10 mouse cellular contexts compared by ENCODE assay signal in genomic region chr4:150059841-150060468, GRCm38 (mm10). TPM values are rescaled to one million over a fixed set of nuclear protein-coding genes. Genes with fewer than 3 reads are reported as not detected.
DNase-seq lines count a peak whose midpoint lies in the region; ATAC-seq and TF ChIP-seq lines count a peak whose summit lies in the region.
"Had no signal": no experiment of that assay in that cellular context is flagged by ENCODE, and none has a peak within 500 bp of the region (broad histone marks: within the 10 kb centered on the region; RNA-seq: fewer than 3 reads in every experiment).

No protein-coding gene starts in this region.

- DNase-seq in lung, postnatal 0 days (ENCODE audit: low spot score), result no peak
- DNase-seq in lung, postnatal 25 days (ENCODE audit: low spot score), result no peak
- peak; percentile 31 for DNase-seq in skeletal muscle tissue, adult 2 months (ENCODE audit: low read depth, low spot score)
- DNase-seq in adrenal gland, postnatal 10 days, result no peak
- DNase-seq in heart, postnatal 25 days (ENCODE audit: low spot score), result no peak
- DNase-seq: gastrocnemius, adult 2 months; right cerebral cortex, adult 18-20 months had no signal

- no peak overlapping the region for H3K4me3 ChIP-seq in lung, postnatal 0 days (ENCODE audit: low read depth, low read length)
- H3K4me3 ChIP-seq in bone marrow macrophage, adult 2 months (ENCODE audit: insufficient read depth, low read length), result no peak overlapping the region
- H3K4me3 ChIP-seq: gastrocnemius, adult 2 months; hindbrain, embryonic 13.5 days had no signal

- H3K27me3 ChIP-seq in lung, postnatal 0 days (replicated peaks; ENCODE audit: insufficient read depth, low read length), result no peaks in the 10 kb centered on the region

- no peak for TF ChIP-seq POLR2A in bone marrow macrophage, adult 2 months (IDR thresholded peaks at IDR 0.05; ENCODE audit: borderline replicate concordance, low read depth, low read length)

- H3K9ac ChIP-seq in lung, postnatal 0 days (replicated peaks; ENCODE audit: low read depth), result no peak overlapping the region
- H3K9ac ChIP-seq: hindbrain, embryonic 13.5 days had no signal

- H3K27ac ChIP-seq in lung, postnatal 0 days (ENCODE audit: low read length), result no peak overlapping the region
- peak overlapping the region; percentile 67 for H3K27ac ChIP-seq in bone marrow macrophage, adult 2 months (ENCODE audit: insufficient read depth, low read depth, low read length)
- H3K27ac ChIP-seq: gastrocnemius, adult 2 months; hindbrain, embryonic 13.5 days had no signal

- TF ChIP-seq CTCF in lung, postnatal 0 days (IDR thresholded peaks at IDR 0.05), result no peak
- TF ChIP-seq CTCF in bone marrow macrophage, adult 2 months (IDR thresholded peaks at IDR 0.05; ENCODE audit: low read depth, low read length), result no peak

- peak; percentile 18; the same call in 1 of the 2 replicates for ATAC-seq in lung, postnatal 0 days
- peak; percentile 70 for ATAC-seq in granulocyte monocyte progenitor cell, adult 5-6 weeks (replicated peaks; ENCODE audit: poor library complexity, severe bottlenecking)

- 55% methylated on average over 9 of the region's 9 CpGs for WGBS in lung, postnatal 0 days

- no peak overlapping the region for H3K4me2 ChIP-seq in lung, postnatal 0 days (replicated peaks; ENCODE audit: low read depth, low read length)
- H3K4me2 ChIP-seq: hindbrain, embryonic 13.5 days had no signal

- H3K9me3 ChIP-seq in lung, postnatal 0 days (ENCODE audit: low read length), result no peaks in the 10 kb centered on the region
- H3K9me3 ChIP-seq: hindbrain, embryonic 13.5 days had no signal

- peaks cover 5% of the 10 kb centered on the region; the same call in 1 of the 2 replicates for H3K4me1 ChIP-seq in lung, postnatal 0 days (ENCODE audit: insufficient read depth, low read depth, low read length)
- peaks cover 53% of the 10 kb centered on the region for H3K4me1 ChIP-seq in bone marrow macrophage, adult 2 months (ENCODE audit: control insufficient read depth, insufficient read depth, low read length)

- H3K36me3 ChIP-seq in lung, postnatal 0 days (ENCODE audit: insufficient read depth, low read length), result 0 out of 2 replicates have a peak, but pooled peaks cover 3% of the 10 kb centered on the region
- H3K36me3 ChIP-seq: hindbrain, embryonic 13.5 days had no signal

- intact Hi-C loops in heart, postnatal 25 days (cut with DNase I), result no loop called here

- TF ChIP-seq EP300 in lung, postnatal 0 days (IDR thresholded peaks at IDR 0.05), result no peak

RNA-seq across cellular contexts. Expression of gene Gpr157, which starts 27.2 kb away (rescaled TPM):
- polyA plus RNA-seq in lung, postnatal 0 days (2015; fragmentation: Nextera tagmentation; extraction: Ambion mirVana), result 1.6 TPM in 2 replicates
- 4.8 and 5.1 TPM in 2 replicates for polyA plus RNA-seq in bone marrow macrophage, adult 2 months (2012; ENCODE audit: insufficient read depth, insufficient read length, missing spikeins)
- total RNA-seq in granulocyte monocyte progenitor cell, adult 5-6 weeks (2014; fragmentation: Nextera tagmentation), result 0.62 and 0.94 TPM in 2 replicates
- 1.6 and 2.6 TPM in 2 replicates for total RNA-seq in granulocyte monocyte progenitor cell, adult 5-6 weeks (2017)
- total RNA-seq in adrenal gland, postnatal 10 days (2021), result 1 to 10 TPM; 2.7 to 4.9 TPM
- 10 to 100 TPM; 34.8 to 37.8 TPM for total RNA-seq in heart, postnatal 25 days (2021)

RNA-seq across cellular contexts. Expression of gene H6pd, which starts 51.1 kb away (rescaled TPM):
- 44.8 and 45.8 TPM in 2 replicates for polyA plus RNA-seq in lung, postnatal 0 days (2015; fragmentation: Nextera tagmentation; extraction: Ambion mirVana)
- polyA plus RNA-seq in bone marrow macrophage, adult 2 months (2012; ENCODE audit: insufficient read depth, insufficient read length, missing spikeins), result 35.4 and 41.1 TPM in 2 replicates
- total RNA-seq in granulocyte monocyte progenitor cell, adult 5-6 weeks (2014; fragmentation: Nextera tagmentation), result 15.3 and 18.1 TPM in 2 replicates
- total RNA-seq in granulocyte monocyte progenitor cell, adult 5-6 weeks (2017), result 27.5 and 28.8 TPM in 2 replicates
- 100 to 1,000 TPM; 102 to 133 TPM for total RNA-seq in adrenal gland, postnatal 10 days (2021)
- total RNA-seq in heart, postnatal 25 days (2021), result 10 to 100 TPM; 39.8 to 45.4 TPM

RNA-seq across cellular contexts. Expression of gene Slc2a5, which starts 59.1 kb away (rescaled TPM):
- polyA plus RNA-seq in lung, postnatal 0 days (2015; fragmentation: Nextera tagmentation; extraction: Ambion mirVana), result 0.23 and 0.60 TPM in 2 replicates
- polyA plus RNA-seq in bone marrow macrophage, adult 2 months (2012; ENCODE audit: insufficient read depth, insufficient read length, missing spikeins), result 0.43 TPM in 1 of 2 replicates, not detected in the other
- not detected in 2 replicates for total RNA-seq in granulocyte monocyte progenitor cell, adult 5-6 weeks (2014; fragmentation: Nextera tagmentation)
- total RNA-seq in granulocyte monocyte progenitor cell, adult 5-6 weeks (2017), result not detected in 2 replicates
- under 1 TPM; 0.27 to 0.75 TPM for total RNA-seq in adrenal gland, postnatal 10 days (2021)
- under 1 TPM in 1 of 2 experiments, not detected in 1; 0.31 TPM for total RNA-seq in heart, postnatal 25 days (2021)
- total RNA-seq: gastrocnemius, adult 2 months had no signal

Comparison
In these comparisons a context has a peak if more than half of its experiments do, and no peak if none do; other contexts are left out.
1. RNA of gene Gpr157, which starts 27.2 kb away (total RNA-seq): 34.8 to 37.8 TPM in heart, postnatal 25 days; 2.7 to 4.9 TPM in adrenal gland, postnatal 10 days and 0.62 to 2.6 TPM in granulocyte monocyte progenitor cell, adult 5-6 weeks; every median in the first group is over 4 times any median in the second.